ENCODE assay signal across 25 mouse cellular contexts in genomic region chr9:72782121-72782520, GRCm38 (mm10). TPM values are rescaled to one million over a fixed set of nuclear protein-coding genes. Genes with fewer than 3 reads are reported as not detected.
DNase-seq lines count a peak whose midpoint lies in the region; ATAC-seq lines count a peak whose summit lies in the region.
"Had no signal": no experiment of that assay in that cellular context is flagged by ENCODE, and none has a peak within 500 bp of the region (broad histone marks: within the 10 kb centered on the region; RNA-seq: fewer than 3 reads in every experiment).

No protein-coding gene starts in this region.

- H3K27ac ChIP-seq in heart, embryonic 13.5 days (replicated peaks): no peak overlapping the region
- H3K27ac ChIP-seq in embryonic facial prominence, embryonic 11.5 days (replicated peaks; ENCODE audit: low read depth, low read length): no peak overlapping the region
- H3K27ac ChIP-seq in embryonic facial prominence, embryonic 14.5 days (replicated peaks; ENCODE audit: low read depth, low read length): no peak overlapping the region
- H3K27ac ChIP-seq in neural tube, embryonic 11.5 days (ENCODE audit: low read depth, low read length): no peak overlapping the region
- H3K27ac ChIP-seq: embryonic facial prominence, embryonic 15.5 days; forebrain, embryonic 15.5 days; hindbrain, embryonic 15.5 days; stomach, postnatal 0 days had no signal

- ATAC-seq in heart, embryonic 13.5 days (ENCODE audit: extremely low read depth, insufficient number of reproducible peaks, low FRiP score, low TSS enrichment): no peak
- no peak for ATAC-seq in embryonic facial prominence, embryonic 11.5 days (replicated peaks; ENCODE audit: insufficient number of reproducible peaks, low FRiP score, low TSS enrichment, low read depth)
- no peak for ATAC-seq in embryonic facial prominence, embryonic 14.5 days (ENCODE audit: low read depth)
- no peak for ATAC-seq in neural tube, embryonic 11.5 days (ENCODE audit: insufficient read depth, low FRiP score, low TSS enrichment)
- ATAC-seq: forebrain, embryonic 15.5 days; liver, postnatal 0 days; lung, postnatal 0 days; Patski had no signal

- peak overlapping the region; percentile 20; the same call in 1 of the 2 replicates for H3K4me2 ChIP-seq in heart, embryonic 13.5 days
- H3K4me2 ChIP-seq in embryonic facial prominence, embryonic 11.5 days (ENCODE audit: low read depth, low read length): no peak overlapping the region
- H3K4me2 ChIP-seq in embryonic facial prominence, embryonic 14.5 days (ENCODE audit: low read depth, low read length): no peak overlapping the region
- H3K4me2 ChIP-seq in neural tube, embryonic 11.5 days (ENCODE audit: low read depth): no peak overlapping the region
- H3K4me2 ChIP-seq: embryonic facial prominence, embryonic 15.5 days; forebrain, embryonic 15.5 days; hindbrain, embryonic 15.5 days; midbrain, embryonic 11.5 days had no signal

- no peak for DNase-seq in heart, postnatal 14 days
- DNase-seq in embryonic facial prominence, embryonic 11.5 days (ENCODE audit: low spot score): peak; percentile 51
- peak; percentile 43 for DNase-seq in embryonic facial prominence, embryonic 14.5 days (ENCODE audit: low spot score)
- DNase-seq in neural tube, embryonic 11.5 days (ENCODE audit: low spot score): peak; percentile 34
- DNase-seq in layer of hippocampus, postnatal 10 days (ENCODE audit: low spot score in 2 of 2): no peak
- no peak for DNase-seq in kidney, adult 11 months
- DNase-seq: adrenal gland, postnatal 36 days; B cell, adult 2 months; cerebellum, adult 9-10 months; gastrocnemius, postnatal 10 days; heart, adult 11 months; heart, postnatal 10 days; kidney, adult 9 months; kidney, postnatal 36 days; liver, postnatal 0 days had no signal

- no peaks in the 10 kb centered on the region for H3K27me3 ChIP-seq in heart, embryonic 13.5 days (replicated peaks)
- no peaks in the 10 kb centered on the region for H3K27me3 ChIP-seq in embryonic facial prominence, embryonic 11.5 days (ENCODE audit: control insufficient read depth, insufficient read depth, low read length)
- H3K27me3 ChIP-seq in embryonic facial prominence, embryonic 14.5 days (replicated peaks; ENCODE audit: control insufficient read depth, insufficient read depth, low read length): no peaks in the 10 kb centered on the region
- H3K27me3 ChIP-seq in neural tube, embryonic 11.5 days (ENCODE audit: control insufficient read depth, insufficient read depth, low read length): no peaks in the 10 kb centered on the region
- H3K27me3 ChIP-seq: CH12.LX; embryonic facial prominence, embryonic 15.5 days; forebrain, embryonic 15.5 days; hindbrain, embryonic 15.5 days; Patski had no signal

- no peak overlapping the region for H3K9ac ChIP-seq in heart, embryonic 13.5 days
- no peak overlapping the region for H3K9ac ChIP-seq in embryonic facial prominence, embryonic 11.5 days (replicated peaks; ENCODE audit: low read length)
- no peak overlapping the region for H3K9ac ChIP-seq in embryonic facial prominence, embryonic 14.5 days (ENCODE audit: low read depth, low read length)
- H3K9ac ChIP-seq in neural tube, embryonic 11.5 days (ENCODE audit: low read length): no peak overlapping the region
- H3K9ac ChIP-seq: embryonic facial prominence, embryonic 15.5 days; forebrain, embryonic 15.5 days; hindbrain, embryonic 15.5 days; liver, postnatal 0 days had no signal

- H3K36me3 ChIP-seq in heart, embryonic 13.5 days: no peaks in the 10 kb centered on the region
- no peaks in the 10 kb centered on the region for H3K36me3 ChIP-seq in embryonic facial prominence, embryonic 11.5 days (replicated peaks; ENCODE audit: control insufficient read depth, insufficient read depth, low read depth, low read length)
- no peaks in the 10 kb centered on the region for H3K36me3 ChIP-seq in embryonic facial prominence, embryonic 14.5 days (ENCODE audit: control insufficient read depth, insufficient read depth, low read length)
- no peaks in the 10 kb centered on the region for H3K36me3 ChIP-seq in neural tube, embryonic 11.5 days (ENCODE audit: control insufficient read depth, insufficient read depth, low read length)
- H3K36me3 ChIP-seq: embryonic facial prominence, embryonic 15.5 days; forebrain, embryonic 15.5 days; G1E; hindbrain, embryonic 15.5 days had no signal

- 23% methylated on average over 8 of the region's 8 CpGs for WGBS in heart, embryonic 13.5 days
- WGBS in embryonic facial prominence, embryonic 11.5 days: 29% methylated on average over 8 of the region's 8 CpGs
- 24% methylated on average over 8 of the region's 8 CpGs for WGBS in embryonic facial prominence, embryonic 14.5 days
- 55% methylated on average over 8 of the region's 8 CpGs for WGBS in neural tube, embryonic 11.5 days

- H3K4me1 ChIP-seq in heart, embryonic 13.5 days: peaks cover 38% of the 10 kb centered on the region
- H3K4me1 ChIP-seq in embryonic facial prominence, embryonic 11.5 days (ENCODE audit: control insufficient read depth, insufficient read depth, low read length): no peaks in the 10 kb centered on the region
- peaks cover 13% of the 10 kb centered on the region for H3K4me1 ChIP-seq in embryonic facial prominence, embryonic 14.5 days (ENCODE audit: control insufficient read depth, insufficient read depth, low read length)
- peaks cover 21% of the 10 kb centered on the region for H3K4me1 ChIP-seq in neural tube, embryonic 11.5 days (ENCODE audit: control insufficient read depth, insufficient read depth, low read length)
- H3K4me1 ChIP-seq: forebrain, embryonic 15.5 days had no signal

- H3K4me3 ChIP-seq in heart, embryonic 13.5 days: no peak overlapping the region
- no peak overlapping the region for H3K4me3 ChIP-seq in embryonic facial prominence, embryonic 11.5 days (ENCODE audit: low read depth, low read length)
- no peak overlapping the region for H3K4me3 ChIP-seq in embryonic facial prominence, embryonic 14.5 days (ENCODE audit: low read depth, low read length)
- H3K4me3 ChIP-seq in neural tube, embryonic 11.5 days (ENCODE audit: low read depth, low read length): no peak overlapping the region
- H3K4me3 ChIP-seq: embryonic facial prominence, embryonic 15.5 days; forebrain, embryonic 15.5 days; hindbrain, embryonic 15.5 days had no signal

- intact Hi-C loops in heart, postnatal 14 days (cut with DNase I): no loop called here

- H3K9me3 ChIP-seq in heart, embryonic 13.5 days: no peaks in the 10 kb centered on the region
- H3K9me3 ChIP-seq in embryonic facial prominence, embryonic 11.5 days (replicated peaks; ENCODE audit: control insufficient read depth, low read length): no peaks in the 10 kb centered on the region
- no peaks in the 10 kb centered on the region for H3K9me3 ChIP-seq in embryonic facial prominence, embryonic 14.5 days (ENCODE audit: control insufficient read depth, low read length)
- H3K9me3 ChIP-seq in neural tube, embryonic 11.5 days (ENCODE audit: control insufficient read depth, low read length): no peaks in the 10 kb centered on the region
- H3K9me3 ChIP-seq: embryonic facial prominence, embryonic 15.5 days; forebrain, embryonic 15.5 days; G1E; hindbrain, embryonic 15.5 days had no signal

RNA-seq across cellular contexts. Expression of gene Prtg, which starts 24.6 kb away (rescaled TPM):
- 0.87 and 0.92 TPM in 2 replicates for polyA plus RNA-seq in heart, embryonic 13.5 days (2015; fragmentation: Nextera tagmentation; extraction: Ambion mirVana)
- total RNA-seq in heart, postnatal 14 days (2021): under 1 TPM; 0.12 to 0.14 TPM
- 3.8 and 3.9 TPM in 2 replicates for polyA plus RNA-seq in embryonic facial prominence, embryonic 11.5 days (2014; fragmentation: Nextera tagmentation; extraction: Ambion mirVana)
- 1.3 and 1.4 TPM in 2 replicates for polyA plus RNA-seq in embryonic facial prominence, embryonic 14.5 days (2014; fragmentation: Nextera tagmentation; extraction: Ambion mirVana)
- polyA plus RNA-seq in neural tube, embryonic 11.5 days (2014; fragmentation: Nextera tagmentation; extraction: Ambion mirVana): 3.6 and 4.4 TPM in 2 replicates
- total RNA-seq in layer of hippocampus, postnatal 10 days (2021): under 1 TPM; 0.56 to 0.80 TPM
- total RNA-seq: CH12.LX had no signal
- polyA plus RNA-seq: G1E had no signal

Comparison
In these comparisons a context has a peak if more than half of its experiments do, and no peak if none do; other contexts are left out.
1. DNase-seq: peak in embryonic facial prominence, embryonic 11.5 days (single experiment), embryonic facial prominence, embryonic 14.5 days (single experiment) and neural tube, embryonic 11.5 days (single experiment); none in heart, postnatal 14 days (0 of 2), layer of hippocampus, postnatal 10 days (0 of 2) and kidney, adult 11 months (single experiment).